Mouse (Mus musculus) stomach, embryonic 16.5 days (tissue): Measurements from ENCODE around the gene Rnf44. TPM values are rescaled to one million over a fixed set of nuclear protein-coding genes. Genes with fewer than 3 reads are reported as not detected.

ENCODE experiments used
- ATAC-seq: fragments of 200-750 bp; cut with Nextera tagmentation; 2 replicates; pipeline ENCODE4 v1.8.0; 2017; ENCODE audit warnings: moderate number of reproducible peaks, moderate TSS enrichment; ENCODE audit not compliant: insufficient read depth, low FRiP score
- H3K27ac ChIP-seq: fragments of 300-500 bp; sonication (generic); 2 replicates; pipeline ENCODE4 v1.5.1; 2014; ENCODE audit warnings: low read length
- H3K27me3 ChIP-seq: fragments of 300-500 bp; sonication (generic); 2 replicates; pipeline ENCODE4 v1.6.1; 2014; ENCODE audit warnings: low read length, control low read depth, mixed read lengths; ENCODE audit not compliant: control insufficient read depth, insufficient read depth
- H3K36me3 ChIP-seq: fragments of 300-500 bp; sonication (generic); 2 replicates; pipeline ENCODE4 v1.6.1; 2014; ENCODE audit warnings: low read length; ENCODE audit not compliant: control insufficient read depth, insufficient read depth
- H3K4me1 ChIP-seq: fragments of 300-500 bp; sonication (generic); 2 replicates; pipeline ENCODE4 v1.6.1; 2014; ENCODE audit warnings: low read length, control low read depth, mixed read lengths; ENCODE audit not compliant: control insufficient read depth, insufficient read depth
- H3K4me2 ChIP-seq: fragments of 300-500 bp; sonication (generic); 2 replicates; pipeline ENCODE4 v1.6.1; 2014; ENCODE audit warnings: low read depth, low read length, mixed read lengths
- H3K4me3 ChIP-seq: fragments of 300-500 bp; sonication (generic); replicated peaks from 2 replicates; pipeline ENCODE4 v1.5.1; 2014; ENCODE audit warnings: mild to moderate bottlenecking, low read length
- H3K9ac ChIP-seq: fragments of 300-500 bp; sonication (generic); 2 replicates; pipeline ENCODE4 v1.6.1; 2014; ENCODE audit warnings: low read length
- H3K9me3 ChIP-seq: fragments of 300-500 bp; sonication (generic); replicated peaks from 2 replicates; pipeline ENCODE4 v1.6.1; 2016; ENCODE audit warnings: low read length, control low read depth; ENCODE audit not compliant: control insufficient read depth
- WGBS: fragments of 180-500 bp; shearing (Covaris S2); extraction: QIAGEN DNeasy Blood & Tissue Kit; methylation state at CpG from one replicate; pipeline ENCODE4 v1.1.7; 2014; 5-methylcytosine and 5-hydroxymethylcytosine counted together
- polyA plus RNA-seq: library from polyadenylated mRNA; unstranded; fragments of >200 nt; fragmentation: Nextera tagmentation; extraction: Ambion mirVana; gene quantifications from 2 replicates; pipeline ENCODE4 v1.2.1, GENCODE M21; 2015

The Rnf44 gene
- polyA plus RNA-seq, 1 experiment from 2014 or later = 56.5 TPM

- no peak for ATAC-seq
- H3K9me3 ChIP-seq = no peaks in the 10 kb centered on the region
- no peak overlapping the region for H3K9ac ChIP-seq
- H3K4me2 ChIP-seq = no peak overlapping the region
- H3K36me3 ChIP-seq = peaks cover 36% of the 10 kb centered on the region
- no peak overlapping the region for H3K27ac ChIP-seq
- WGBS = 93% methylated on average over 3 of the region's 3 CpGs
- no peak overlapping the region for H3K4me3 ChIP-seq
- no peaks in the 10 kb centered on the region for H3K27me3 ChIP-seq
- no peaks in the 10 kb centered on the region for H3K4me1 ChIP-seq
These were observed 43.2 kb downstream of the Rnf44 start for GRCm38 (mm10) chr13:54650461-54650860.

GRCm38 (mm10) chr13:54635011-54635410, 58.7 kb downstream of the Rnf44 start:
- Histone ChIP-seq H3K9me3 (no peaks in the 10 kb centered on the region), H3K27ac (no peak overlapping the region), H3K4me3 (no peak overlapping the region), H3K27me3 (no peaks in the 10 kb centered on the region), H3K9ac (no peak overlapping the region), H3K4me1 (no peaks in the 10 kb centered on the region), H3K4me2 (no peak overlapping the region), H3K36me3 (peaks cover 3% of the 10 kb centered on the region; the same call in 1 of the 2 replicates)
- WGBS = 96% methylated on average over 3 of the region's 3 CpGs
- no peak for ATAC-seq

DNA sequence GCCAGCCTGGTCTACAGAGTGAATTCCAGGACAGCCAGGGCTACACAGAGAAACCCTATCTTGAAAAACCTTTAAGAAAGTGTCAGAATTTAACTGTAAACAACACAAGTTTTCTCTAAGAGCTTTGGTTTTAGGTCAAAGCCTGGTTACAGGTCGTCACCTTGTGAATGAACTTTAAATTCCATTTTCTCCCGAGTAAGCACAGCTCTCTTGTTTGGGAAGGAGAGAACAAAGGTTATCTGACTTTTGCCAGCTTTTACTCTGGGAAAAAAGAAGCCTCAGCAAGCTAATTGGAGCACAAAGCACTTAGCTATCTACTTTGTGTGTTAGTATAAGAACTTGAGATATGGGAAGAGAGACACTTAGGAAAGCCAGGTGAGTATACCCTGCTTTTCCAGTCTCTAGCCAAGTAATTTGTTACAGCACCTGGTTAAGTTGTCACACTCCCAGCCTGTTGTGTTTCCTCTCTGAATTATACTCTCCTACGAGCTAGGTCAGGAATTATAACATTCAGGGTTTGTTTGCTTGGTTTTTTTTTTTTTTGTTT, 60.9 kb downstream of the Rnf44 start:
- H3K27me3 ChIP-seq = no peaks in the 10 kb centered on the region
- H3K4me2 ChIP-seq = no peak overlapping the region
- H3K4me3 ChIP-seq = no peak overlapping the region
- H3K4me1 ChIP-seq = no peaks in the 10 kb centered on the region
- 0 out of 2 replicates have a peak, but pooled peaks cover 3% of the 10 kb centered on the region for H3K36me3 ChIP-seq
- no peak overlapping the region for H3K9ac ChIP-seq
- ATAC-seq = no peak
- 39% methylated on average over 3 of the region's 3 CpGs for WGBS
- H3K9me3 ChIP-seq = no peaks in the 10 kb centered on the region
- H3K27ac ChIP-seq = no peak overlapping the region; the same call in 1 of the 2 replicates

Other genes with a start within 250 kb of the Rnf44 start
- 96.5 and 99.5 TPM in 2 replicates for gene Thoc3, start 225.1 kb downstream of the Rnf44 start, polyA plus RNA-seq
- 7.9 and 8.6 TPM in 2 replicates for gene Simc1, start 190.1 kb downstream of the Rnf44 start, polyA plus RNA-seq
- 125 and 147 TPM in 2 replicates for gene 4833439L19Rik, start 128.5 kb downstream of the Rnf44 start, polyA plus RNA-seq
- 21.7 and 23.1 TPM in 2 replicates for gene Arl10, start 118.9 kb downstream of the Rnf44 start, polyA plus RNA-seq
- gene Nop16, start 103.8 kb downstream of the Rnf44 start, polyA plus RNA-seq = 87.1 and 88.7 TPM in 2 replicates
- gene Higd2a, start 103.7 kb downstream of the Rnf44 start, polyA plus RNA-seq = 182 and 211 TPM in 2 replicates
- gene Cltb, start 82.6 kb downstream of the Rnf44 start, polyA plus RNA-seq = 79.6 and 79.8 TPM in 2 replicates
- gene Faf2, start 72.1 kb downstream of the Rnf44 start, polyA plus RNA-seq = 67.4 and 71.9 TPM in 2 replicates
- gene Cdhr2, start 7.6 kb upstream of the Rnf44 start, polyA plus RNA-seq = 9.6 and 9.9 TPM in 2 replicates
- gene Gprin1, start 56.0 kb upstream of the Rnf44 start, polyA plus RNA-seq = 0.19 and 0.22 TPM in 2 replicates
- gene Sncb, start 72.7 kb upstream of the Rnf44 start, polyA plus RNA-seq = 0.52 and 0.72 TPM in 2 replicates
- not detected in 2 replicates for gene Eif4e1b, start 90.1 kb upstream of the Rnf44 start, polyA plus RNA-seq
- 14.5 and 17.7 TPM in 2 replicates for gene Tspan17, start 95.5 kb upstream of the Rnf44 start, polyA plus RNA-seq